Mouse (Mus musculus) olfactory bulb, adult 2 months (tissue): ENCODE measurements at regions not wholly inside any gene's neighbourhood (a gene's known extent, or its start where the extent isn't known, plus 50 kb on each side); places are given as distances from the start of the nearest gene placed in this dataset.

Experiments used
- CTCF ChIP-seq: fragments of 200-500 bp; IDR thresholded peaks from 2 replicates; pipeline ENCODE4 v1.5.1; 2012; ENCODE audit warnings: low read depth, mild to moderate bottlenecking, low read length, moderate library complexity; ENCODE audit not compliant: insufficient read depth
- POLR2A ChIP-seq: fragments of 200-500 bp; IDR thresholded peaks from 2 replicates; pipeline ENCODE4 v1.6.1; 2012; ENCODE audit warnings: mild to moderate bottlenecking, low read depth, low read length, moderate library complexity; ENCODE audit not compliant: insufficient read depth

GRCm38 (mm10) chr8:25307956-25308355, 483.8 kb upstream of the Adam5 start:
- TF ChIP-seq CTCF: no peak
- no peak for TF ChIP-seq POLR2A
